Mouse (Mus musculus) ES-E14 (cell line): ENCODE measurements around the gene Bicra. TPM values are rescaled to one million over a fixed set of nuclear protein-coding genes. Genes with fewer than 3 reads are reported as not detected.

Source experiments
- DNase-seq: peaks from one replicate; pipeline ENCODE4 v3.0.0-alpha.2; 2013; ENCODE audit warnings: low read depth, low spot score
- H3K27ac ChIP-seq: 2 replicates; pipeline ENCODE4 v1.5.1; 2012; ENCODE audit warnings: low read depth, mild to moderate bottlenecking, low read length, moderate library complexity, mixed read lengths; ENCODE audit not compliant: poor library complexity, insufficient read depth, severe bottlenecking
- H3K36me3 ChIP-seq: 2 replicates; pipeline ENCODE4 v1.6.1; 2012; ENCODE audit warnings: mild to moderate bottlenecking, low read length, moderate library complexity, mixed read lengths; ENCODE audit not compliant: control insufficient read depth, poor library complexity, insufficient read depth, severe bottlenecking
- H3K4me1 ChIP-seq, 2 experiments: fragments of 150-350 bp in 1 of 2; sonication (generic) in 1 of 2; 2 replicates each; pipeline ENCODE4 v1.6.1; 2012; ENCODE audit warnings: low read length in 2 of 2, mild to moderate bottlenecking in 1 of 2, mixed read lengths in 1 of 2; ENCODE audit not compliant: control insufficient read depth in 2 of 2, insufficient read depth in 2 of 2, poor library complexity in 1 of 2
- H3K4me3 ChIP-seq, 2 experiments: fragments of 150-350 bp in 1 of 2; sonication (generic) in 1 of 2; 2 replicates each; pipeline ENCODE4 v1.5.1; 2012; ENCODE audit warnings: low read length in 2 of 2, low read depth in 1 of 2, mild to moderate bottlenecking in 1 of 2, mixed read lengths in 1 of 2; ENCODE audit not compliant: insufficient read depth in 1 of 2, poor library complexity in 1 of 2, severe bottlenecking in 1 of 2
- H3K9ac ChIP-seq: 2 replicates; pipeline ENCODE4 v1.6.1; 2012; ENCODE audit warnings: low read depth, mild to moderate bottlenecking, low read length, mixed read lengths; ENCODE audit not compliant: poor library complexity, insufficient read depth, severe bottlenecking
- H3K9me3 ChIP-seq: fragments of 150-350 bp; sonication (generic); 2 replicates; pipeline ENCODE4 v1.6.1; 2012; ENCODE audit warnings: low read depth, mild to moderate bottlenecking, low read length; ENCODE audit not compliant: control insufficient read depth, insufficient read depth
- CHD2 ChIP-seq: IDR thresholded peaks from 2 replicates; pipeline ENCODE4 v1.6.1; 2014; ENCODE audit warnings: mild to moderate bottlenecking, low read depth, low read length, inconsistent platforms
- HCFC1 ChIP-seq: IDR thresholded peaks from 2 replicates; pipeline ENCODE4 v1.6.1; 2012; ENCODE audit warnings: low read length, inconsistent platforms, borderline replicate concordance; ENCODE audit not compliant: insufficient read depth
- MAFK ChIP-seq: IDR thresholded peaks from 2 replicates; pipeline ENCODE4 v1.6.1; 2014; ENCODE audit warnings: mild to moderate bottlenecking, low read depth, low read length, inconsistent platforms; ENCODE audit not compliant: insufficient read depth
- ZC3H11A ChIP-seq: IDR thresholded peaks from 2 replicates; pipeline ENCODE4 v1.6.1; 2012; ENCODE audit warnings: low read depth, mild to moderate bottlenecking, inconsistent platforms, low read length, borderline replicate concordance
- ZNF384 ChIP-seq: IDR thresholded peaks from 2 replicates; pipeline ENCODE4 v1.6.1; 2012; ENCODE audit warnings: low read depth, low read length, inconsistent platforms
- in situ Hi-C, 2 experiments: fragments of 600-800 bp; cut with MboI; formaldehyde crosslinking; loops; one replicate each; pipeline ENCODE4 v1.15.1; 2025; ENCODE audit warnings: low sequenced_read_pairs in 2 of 2, inconsistent platforms in 1 of 2; ENCODE audit not compliant: unreplicated experiment in 2 of 2
- total RNA-seq: library from RNA; depleted of rRNA; stranded (reverse); fragments of 300-350 nt; gene quantifications from 2 replicates; pipeline ENCODE4 v1.2.3, GENCODE M21; 2012

The Bicra gene
- total RNA-seq, 1 experiment: 3.6 TPM

GRCm38 (mm10) chr7:15953307-15954074 lies 94.2 kb downstream of the Bicra start:
- DNase-seq: peak; percentile 70
- Histone ChIP-seq H3K9ac (no peak overlapping the region), H3K27ac (no peak overlapping the region), H3K9me3 (no peaks in the 10 kb centered on the region), H3K36me3 (no peaks in the 10 kb centered on the region), H3K4me3 (no peak overlapping the region), H3K4me1 (peaks cover 3 to 17% of the 10 kb centered on the region in 2 experiments; a peak in 2 of 4 replicates)
- in situ Hi-C loops: loop anchor here in 1 of 2 experiments (25.0 kb wide), 2 partner anchors 184 to 309 kb away; partner anchors contain the start of genes C5ar1, Inafm1 and Slc8a2
- no peak for TF ChIP-seq HCFC1
- TF ChIP-seq CHD2: no peak
- TF ChIP-seq ZC3H11A: no peak
- TF ChIP-seq MAFK: no peak
- no peak for TF ChIP-seq ZNF384

- Histone ChIP-seq H3K9ac (no peak overlapping the region), H3K27ac (no peak overlapping the region), H3K4me3 (no peak overlapping the region), H3K36me3 (no peaks in the 10 kb centered on the region), H3K4me1 (peaks cover 3 to 19% of the 10 kb centered on the region in 2 experiments; a peak in 2 of 4 replicates), H3K9me3 (no peaks in the 10 kb centered on the region)
- TF ChIP-seq HCFC1 (no peak), CHD2 (no peak), ZNF384 (no peak), ZC3H11A (no peak), MAFK (no peak)
- no peak for DNase-seq
- in situ Hi-C loops: loop anchor here in 1 of 2 experiments (25.0 kb wide), 2 partner anchors 185 to 310 kb away; partner anchors contain the start of genes C5ar1, Inafm1 and Slc8a2
Measured at GRCm38 (mm10) chr7:15952416-15952815, 95.3 kb downstream of the Bicra start.

- H3K27ac ChIP-seq: no peak overlapping the region
- TF ChIP-seq CHD2 (no peak), ZC3H11A (no peak), HCFC1 (no peak), MAFK (no peak), ZNF384 (no peak)
- H3K4me1 ChIP-seq: peaks cover 5 to 18% of the 10 kb centered on the region in 2 experiments; a peak in 2 of 4 replicates
- no peak for DNase-seq
- in situ Hi-C loops: loop anchor here in 1 of 2 experiments (25.0 kb wide), 2 partner anchors 187 to 312 kb away; partner anchors contain the start of genes C5ar1, Inafm1 and Slc8a2
- H3K4me3 ChIP-seq: peak overlapping the region; percentile 14 to 18; a peak in 1 of 4 replicates
- no peaks in the 10 kb centered on the region for H3K9me3 ChIP-seq
- no peak overlapping the region for H3K9ac ChIP-seq
- no peaks in the 10 kb centered on the region for H3K36me3 ChIP-seq
Measured at GRCm38 (mm10) chr7:15950008-15950407, 97.7 kb downstream of the Bicra start.

GRCm38 (mm10) chr7:15949216-15949790 lies 98.4 kb downstream of the Bicra start:
- DNase-seq: no peak
- Histone ChIP-seq H3K4me1 (peaks cover 2 to 15% of the 10 kb centered on the region in 2 experiments; a peak in 3 of 4 replicates), H3K36me3 (peaks cover 2% of the 10 kb centered on the region), H3K9ac (no peak overlapping the region), H3K27ac (no peak overlapping the region), H3K9me3 (no peaks in the 10 kb centered on the region), H3K4me3 (no peak overlapping the region)
- no peak for TF ChIP-seq ZNF384
- TF ChIP-seq ZC3H11A: no peak
- no peak for TF ChIP-seq CHD2
- TF ChIP-seq HCFC1: no peak
- no peak for TF ChIP-seq MAFK
- in situ Hi-C loops: no loop called here
